Mouse (Mus musculus): ENCODE measurements around the gene Gm7168. TPM values are rescaled to one million over a fixed set of nuclear protein-coding genes. Genes with fewer than 3 reads are reported as not detected.

Gm7168 gene
- not detected for total RNA-seq (2023)

GRCm38 (mm10) chr17:13948073-13948472 is at the start of gene Gm7168:
Gene Gm7168, plus strand, starts transcription at chr17:13948373.

Other genes with a start within 250 kb of the Gm7168 start
- gene Afdn, start 187.8 kb upstream of the Gm7168 start, total RNA-seq (2023) = 4.3 TPM
- gene Tcte2, start 186.5 kb upstream of the Gm7168 start, total RNA-seq (2023) = not detected
- gene Gm7356, start 55.3 kb downstream of the Gm7168 start, total RNA-seq (2023) = not detected
- not detected for gene Gm7358, start 111.2 kb downstream of the Gm7168 start, total RNA-seq (2023)

Measured in CD8-positive naive resting alpha-beta T cell, adult 57 days (primary cell).